Comparison of ENCODE assay signal across 10 mouse cellular contexts in genomic region chr8:121127756-121128375, GRCm38 (mm10). TPM values are rescaled to one million over a fixed set of nuclear protein-coding genes. Genes with fewer than 3 reads are reported as not detected.
A peak's percentile ranks its signal among the peaks of the same experiment; 100 is the strongest.
DNase-seq lines count a peak whose midpoint lies in the region; ATAC-seq and TF ChIP-seq lines count a peak whose summit lies in the region.
"Had no signal": no experiment of that assay in that cellular context is flagged by ENCODE, and none has a peak within 500 bp of the region (broad histone marks: within the 10 kb centered on the region; RNA-seq: fewer than 3 reads in every experiment).

Gene Foxl1 (plus strand): TSS chr8:121127940.

- DNase-seq in heart, adult 11 months: peak; percentile 86
- DNase-seq in heart, postnatal 4 days: no peak
- no peak for DNase-seq in forebrain, embryonic 14.5 days (ENCODE audit: low spot score)
- no peak for DNase-seq in layer of hippocampus, postnatal 14 days (ENCODE audit: low spot score in 2 of 2)
- DNase-seq in yolk sac, embryonic 10.5 days (ENCODE audit: low spot score): no peak
- DNase-seq in left cerebral cortex, adult 11 months (ENCODE audit: low spot score): no peak
- DNase-seq: B cell, adult 2 months; left cerebral cortex, postnatal 4 days had no signal

- peak within 1 kb of the TSS; percentile 62 for H3K4me3 ChIP-seq in E14TG2a.4 (replicated peaks; ENCODE audit: low read length)
- H3K4me3 ChIP-seq in forebrain, embryonic 14.5 days (ENCODE audit: low read depth, low read length): no peak within 1 kb of the TSS
- H3K4me3 ChIP-seq in liver, embryonic 12.5 days: 0 out of 2 replicates have a peak within 1 kb of the TSS, but pooled peaks have one; percentile 10

- H3K27me3 ChIP-seq in E14TG2a.4 (ENCODE audit: insufficient read depth, low read length): peaks cover 88% of the 10 kb centered on the region
- H3K27me3 ChIP-seq in forebrain, embryonic 14.5 days (replicated peaks; ENCODE audit: control insufficient read depth, insufficient read depth, low read length): peaks cover 89% of the 10 kb centered on the region
- H3K27me3 ChIP-seq in liver, embryonic 12.5 days (replicated peaks): peaks cover 99% of the 10 kb centered on the region

- no peak for TF ChIP-seq CTCF in E14TG2a.4 (conservative IDR thresholded peaks at IDR 0.05; ENCODE audit: low read length)

- peaks cover 6% of the 10 kb centered on the region for H3K9me3 ChIP-seq in E14TG2a.4 (ENCODE audit: low read length)
- no peaks in the 10 kb centered on the region for H3K9me3 ChIP-seq in forebrain, embryonic 14.5 days (replicated peaks; ENCODE audit: control insufficient read depth, low read length)
- H3K9me3 ChIP-seq in liver, embryonic 12.5 days (replicated peaks): no peaks in the 10 kb centered on the region

- H3K4me2 ChIP-seq in forebrain, embryonic 14.5 days (ENCODE audit: low read length): 0 out of 2 replicates have a peak within 1 kb of the TSS, but pooled peaks have one; percentile 5
- peak within 1 kb of the TSS; percentile 41 for H3K4me2 ChIP-seq in liver, embryonic 12.5 days

- H3K4me1 ChIP-seq in E14TG2a.4 (replicated peaks; ENCODE audit: low read depth, low read length): peaks cover 33% of the 10 kb centered on the region
- H3K4me1 ChIP-seq in forebrain, embryonic 14.5 days (ENCODE audit: control insufficient read depth, insufficient read depth, low read length): no peaks in the 10 kb centered on the region
- 0 out of 2 replicates have a peak, but pooled peaks cover 7% of the 10 kb centered on the region for H3K4me1 ChIP-seq in liver, embryonic 12.5 days

- no peak within 1 kb of the TSS for H3K9ac ChIP-seq in forebrain, embryonic 14.5 days (ENCODE audit: low read length)
- H3K9ac ChIP-seq in liver, embryonic 12.5 days: no peak within 1 kb of the TSS

- WGBS in forebrain, embryonic 14.5 days: under 1% methylated on average over 43 of the region's 43 CpGs
- 3% methylated on average over 43 of the region's 43 CpGs for WGBS in liver, embryonic 12.5 days (ENCODE audit: insufficient replicate concordance)

- H3K27ac ChIP-seq in forebrain, embryonic 14.5 days (ENCODE audit: low read depth, low read length): no peak within 1 kb of the TSS
- H3K27ac ChIP-seq in liver, embryonic 12.5 days: no peak within 1 kb of the TSS

- no peak for ATAC-seq in forebrain, embryonic 14.5 days
- no peak for ATAC-seq in liver, embryonic 12.5 days

- no peaks in the 10 kb centered on the region for H3K36me3 ChIP-seq in E14TG2a.4 (ENCODE audit: insufficient read depth, low read length)
- H3K36me3 ChIP-seq in forebrain, embryonic 14.5 days (ENCODE audit: control insufficient read depth, insufficient read depth, low read length): no peaks in the 10 kb centered on the region
- H3K36me3 ChIP-seq in liver, embryonic 12.5 days: no peaks in the 10 kb centered on the region

RNA-seq across cellular contexts. Expression of gene Foxl1, which starts in this region (rescaled TPM):
- under 1 TPM; 0.56 to 0.60 TPM for total RNA-seq in heart, postnatal 4 days (2021)
- 0.13 TPM in 1 of 2 replicates, not detected in the other for polyA plus RNA-seq in forebrain, embryonic 14.5 days (2014; fragmentation: Nextera tagmentation; extraction: Ambion mirVana)
- 0.35 and 0.41 TPM in 2 replicates for polyA plus RNA-seq in liver, embryonic 12.5 days (2016; fragmentation: Nextera tagmentation; extraction: Ambion mirVana)
- not detected for total RNA-seq in layer of hippocampus, postnatal 14 days (2021)
